Mouse (Mus musculus) cerebellum, adult 11-12 months (tissue): ENCODE measurements around the gene Tiam2.
"Not testable (repeated sequence)": the region's sequence is repeated elsewhere in the genome, so short reads cannot be mapped to it uniquely, and the experiment has no call there.

ENCODE experiments used
- DNase-seq: peaks from one replicate; pipeline ENCODE4 v3.0.0; 2022

The Tiam2 gene

DNA sequence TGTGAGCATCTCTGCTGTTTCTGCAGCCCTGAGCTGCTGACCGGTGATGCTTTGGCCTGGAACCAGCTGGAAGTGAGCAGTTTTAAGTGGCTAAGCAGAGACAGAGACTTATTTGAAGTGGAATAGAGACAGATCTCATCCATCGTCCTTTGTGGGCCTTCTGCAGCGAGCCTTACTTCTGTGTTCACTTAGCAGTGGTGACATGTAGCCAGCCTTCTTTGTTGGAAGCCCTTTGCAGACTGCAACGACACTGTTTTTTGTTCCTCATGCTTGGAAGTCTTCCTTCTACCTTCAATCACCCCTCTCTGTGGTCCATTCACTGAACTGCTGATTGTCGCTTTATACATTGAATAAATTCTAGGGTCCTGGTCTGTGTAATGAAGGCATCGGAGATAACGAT, 18.5 kb downstream of the Tiam2 start:
- DNase-seq = no peak

GRCm38 (mm10) chr17:3345276-3345885, 19.0 kb downstream of the Tiam2 start:
- DNase-seq = no peak

- DNase-seq = no peak
Measured at GRCm38 (mm10) chr17:3347800-3348199, 21.4 kb downstream of the Tiam2 start.

- no peak for DNase-seq
Measured at GRCm38 (mm10) chr17:3349331-3349730, 23.0 kb downstream of the Tiam2 start.

DNA sequence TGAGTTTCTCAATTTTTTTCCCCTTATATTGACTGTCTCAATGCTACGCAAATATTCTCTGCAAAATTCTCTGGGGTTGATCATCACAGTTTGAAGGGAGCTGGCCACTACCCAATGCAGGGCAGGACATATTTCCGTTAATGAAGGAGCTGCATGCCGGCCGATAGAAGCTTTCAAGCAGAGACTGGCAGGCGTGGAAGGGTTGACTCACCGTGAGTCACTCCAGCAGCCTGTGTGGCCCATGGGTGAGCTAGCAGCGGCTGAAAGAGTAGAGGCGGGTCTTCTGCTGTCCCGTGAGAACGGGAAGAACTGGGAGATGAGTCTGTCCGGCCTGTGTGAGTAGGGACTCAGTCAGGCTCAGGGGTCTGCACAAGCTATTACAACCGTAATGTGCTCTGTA, 23.6 kb downstream of the Tiam2 start:
- no peak for DNase-seq

DNA sequence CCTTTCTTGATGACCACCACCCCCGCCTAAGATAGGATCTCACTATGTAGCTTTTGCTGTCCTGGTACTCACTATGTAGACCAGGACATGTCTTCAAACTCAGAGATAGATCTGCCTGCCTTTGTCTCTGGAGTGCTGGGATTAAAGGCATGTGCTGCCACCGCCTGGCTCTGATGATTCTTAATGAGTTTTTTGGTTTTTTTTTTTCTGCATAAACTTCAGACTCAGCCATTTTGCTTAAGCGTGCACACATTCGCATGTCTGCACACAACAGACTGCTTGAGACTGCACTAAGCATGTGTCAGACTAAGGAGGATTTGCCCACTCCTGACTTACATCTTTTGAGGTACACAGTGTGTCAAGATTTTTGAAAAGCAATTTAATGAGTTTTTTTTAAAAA, 24.0 kb downstream of the Tiam2 start:
- no peak for DNase-seq

GRCm38 (mm10) chr17:3351668-3352067, 25.3 kb downstream of the Tiam2 start:
- DNase-seq = no peak

DNA sequence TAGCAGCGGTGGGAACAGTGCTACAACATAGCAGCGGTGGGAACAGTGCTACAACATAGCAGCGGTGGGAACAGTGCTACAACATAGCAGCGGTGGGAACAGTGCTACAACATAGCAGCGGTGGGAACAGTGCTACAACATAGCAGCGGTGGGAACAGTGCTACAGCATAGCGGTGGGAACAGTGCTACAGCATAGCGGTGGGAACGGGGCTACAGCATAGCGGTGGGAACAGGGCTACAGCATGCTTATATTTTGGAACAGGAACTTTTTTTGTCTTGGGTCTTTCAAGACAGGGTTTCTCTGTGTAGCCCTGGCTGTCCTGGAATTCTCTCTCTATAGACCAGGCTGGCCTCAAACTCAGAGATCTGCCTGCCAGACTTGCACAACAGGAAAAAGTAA, 26.8 kb downstream of the Tiam2 start:
- DNase-seq = not testable (repeated sequence)

DNA sequence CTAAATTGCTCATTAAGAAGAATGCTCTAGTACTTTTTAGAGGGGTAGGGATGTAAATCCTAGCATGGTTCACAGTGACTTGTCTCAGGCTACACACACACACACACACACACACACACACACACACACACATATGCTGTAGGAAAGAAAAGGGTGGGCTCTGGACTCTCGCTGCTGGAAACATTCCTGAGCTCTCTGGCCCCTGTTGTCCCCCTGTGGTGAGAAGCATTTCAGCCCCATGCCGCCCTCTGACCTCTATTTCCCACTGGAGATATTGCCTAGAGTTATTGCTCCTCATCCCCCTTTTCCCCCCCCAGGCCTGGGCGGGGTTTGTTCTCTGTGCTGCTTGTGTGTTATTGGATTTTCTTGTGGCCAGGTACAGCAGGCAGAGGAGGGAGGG, 28.5 kb downstream of the Tiam2 start:
- DNase-seq = no peak

GRCm38 (mm10) chr17:3356633-3357365, 30.4 kb downstream of the Tiam2 start:
- no peak for DNase-seq

DNA sequence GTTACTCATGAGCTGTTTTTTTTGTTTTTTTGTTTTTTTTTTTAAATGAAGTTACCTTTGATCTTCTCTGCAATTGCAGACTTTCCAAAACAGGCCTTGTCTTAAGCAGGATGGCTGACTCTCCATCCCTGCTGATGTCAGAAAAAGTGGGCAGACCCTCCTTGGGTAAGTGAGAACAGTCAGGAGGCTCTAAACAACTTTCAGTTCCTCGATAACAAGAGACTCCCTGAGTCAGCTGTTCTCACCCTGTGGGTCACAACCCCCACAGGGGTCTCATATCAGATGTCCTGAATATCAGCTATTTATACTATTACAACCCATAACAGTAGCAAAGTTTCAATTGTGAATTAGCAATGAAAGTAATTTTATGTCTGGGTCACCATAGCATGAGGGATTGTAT, 33.9 kb downstream of the Tiam2 start:
- no peak for DNase-seq

- DNase-seq = no peak
Measured at GRCm38 (mm10) chr17:3361751-3362150, 35.4 kb downstream of the Tiam2 start.

DNA sequence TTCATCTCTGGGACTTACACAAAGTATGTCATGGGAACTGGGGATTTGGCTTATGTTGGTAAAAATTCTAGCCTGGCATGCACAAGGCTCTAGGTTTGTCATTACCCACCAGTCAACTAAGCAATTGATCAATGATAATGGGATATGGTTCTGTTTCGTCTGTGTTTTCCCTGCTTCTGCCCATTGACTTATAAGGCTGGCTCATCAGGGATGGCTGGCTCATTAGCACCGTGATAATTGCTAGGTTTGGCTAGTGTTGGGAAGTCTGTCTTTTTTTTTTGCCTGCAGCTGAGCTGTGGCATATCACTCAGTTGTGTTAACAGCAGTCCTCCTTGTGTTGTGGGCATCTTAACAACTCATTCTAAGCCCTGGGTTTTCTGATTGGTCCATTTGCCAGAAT, 36.8 kb downstream of the Tiam2 start:
- DNase-seq = no peak

GRCm38 (mm10) chr17:3366741-3367140, 40.4 kb downstream of the Tiam2 start:
- no peak for DNase-seq

- no peak for DNase-seq
Measured at GRCm38 (mm10) chr17:3368386-3368785, 42.0 kb downstream of the Tiam2 start.

GRCm38 (mm10) chr17:3369631-3370030, 43.3 kb downstream of the Tiam2 start:
- no peak for DNase-seq

GRCm38 (mm10) chr17:3378606-3379005, 52.2 kb downstream of the Tiam2 start:
- DNase-seq = no peak

DNA sequence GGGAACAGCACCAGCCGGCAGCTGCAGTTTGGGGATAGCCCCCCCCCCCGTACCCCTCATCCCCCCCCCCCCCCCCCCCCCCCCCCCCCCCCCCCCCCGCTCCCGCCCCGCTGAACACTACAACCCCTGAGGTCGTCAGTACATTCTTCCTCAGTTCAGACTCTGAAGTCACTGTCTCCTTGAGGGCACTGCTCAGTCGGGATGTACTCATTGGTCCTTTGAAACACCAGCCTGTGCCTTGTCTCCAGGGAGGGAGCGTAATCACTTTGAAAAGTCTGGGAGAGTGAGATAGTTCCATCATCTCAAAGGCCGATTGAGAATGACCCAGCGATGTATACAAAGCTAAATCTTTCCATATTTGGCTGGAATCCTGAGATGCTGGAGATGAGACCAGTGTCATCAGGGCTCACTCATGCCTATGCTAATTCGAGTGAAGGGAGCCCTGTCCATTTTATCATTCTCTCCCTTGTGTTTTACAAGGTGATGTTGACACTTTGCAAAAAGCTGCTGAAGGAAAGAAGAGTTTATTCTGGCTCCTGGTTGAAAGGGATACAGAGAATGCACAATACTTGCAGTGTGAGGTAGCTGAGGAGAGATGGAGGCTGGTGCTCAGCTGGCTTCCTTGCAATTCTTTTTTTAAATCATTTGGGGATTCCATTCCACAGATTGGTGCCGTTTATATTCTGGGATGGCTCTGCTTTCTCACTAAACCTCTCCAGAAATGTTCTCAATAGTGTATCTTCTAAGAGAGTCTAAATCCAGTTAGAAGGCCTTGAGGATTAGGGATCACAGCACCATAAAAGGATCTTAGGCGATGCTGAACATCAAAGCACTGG, 53.6 kb downstream of the Tiam2 start:
- DNase-seq = no peak

GRCm38 (mm10) chr17:3385391-3385790, 59.0 kb downstream of the Tiam2 start:
- DNase-seq = no peak

DNA sequence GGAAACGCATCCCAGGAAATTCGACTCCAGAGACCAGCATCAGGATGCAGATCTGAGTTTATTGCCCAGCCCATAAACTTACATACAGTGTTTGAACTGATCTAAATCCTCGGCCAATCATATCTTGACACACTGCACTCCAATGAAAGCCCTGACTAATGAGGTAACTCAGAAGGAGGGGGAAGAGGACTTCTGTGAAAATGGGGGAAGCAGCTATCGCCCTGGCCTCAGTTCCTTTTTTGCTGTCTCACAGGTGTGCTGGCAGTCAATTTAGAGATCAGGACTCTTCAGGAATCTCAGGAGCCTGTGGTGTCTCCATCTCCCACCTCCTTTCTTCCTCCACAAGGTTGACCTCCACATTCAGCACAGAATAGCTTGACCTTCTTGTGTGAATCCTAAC, 61.4 kb downstream of the Tiam2 start:
- no peak for DNase-seq

DNA sequence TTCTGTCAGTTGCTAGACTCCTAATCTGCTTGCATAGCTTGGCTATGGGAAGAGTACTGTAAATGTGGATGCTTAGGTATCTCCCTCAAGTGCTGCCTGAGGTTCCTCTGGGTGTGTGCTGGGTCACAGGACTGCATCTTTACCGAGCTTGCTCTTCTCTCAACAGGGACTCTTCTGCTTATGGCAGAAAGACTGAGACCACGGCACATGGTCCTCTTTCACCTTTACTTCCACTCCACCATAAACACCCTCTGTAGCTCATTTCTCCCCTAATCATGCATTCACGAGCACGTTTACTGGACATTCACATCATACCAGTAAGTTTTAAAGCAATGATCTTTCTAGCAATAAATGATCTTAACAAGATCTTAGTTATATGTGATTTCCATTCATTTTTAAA, 63.4 kb downstream of the Tiam2 start:
- no peak for DNase-seq

DNA sequence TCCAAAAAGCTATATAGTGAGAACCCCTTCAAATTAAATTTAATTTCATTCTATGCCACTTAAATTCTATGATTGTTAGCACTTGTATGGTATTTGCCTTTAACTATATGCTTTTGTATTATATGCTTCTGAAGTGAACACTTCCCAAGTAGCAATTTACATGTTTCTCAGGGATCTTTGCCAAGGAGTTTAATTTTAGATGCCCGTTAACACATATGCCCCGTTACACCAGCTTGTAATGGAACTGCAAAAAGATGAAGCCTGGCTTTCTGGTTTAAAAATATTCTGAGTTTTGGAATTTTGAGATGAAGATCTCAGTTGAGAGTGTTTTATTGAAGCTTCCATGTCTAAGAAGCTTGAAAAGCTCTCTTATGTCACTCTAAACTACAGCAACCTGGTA, 67.6 kb downstream of the Tiam2 start:
- no peak for DNase-seq

DNA sequence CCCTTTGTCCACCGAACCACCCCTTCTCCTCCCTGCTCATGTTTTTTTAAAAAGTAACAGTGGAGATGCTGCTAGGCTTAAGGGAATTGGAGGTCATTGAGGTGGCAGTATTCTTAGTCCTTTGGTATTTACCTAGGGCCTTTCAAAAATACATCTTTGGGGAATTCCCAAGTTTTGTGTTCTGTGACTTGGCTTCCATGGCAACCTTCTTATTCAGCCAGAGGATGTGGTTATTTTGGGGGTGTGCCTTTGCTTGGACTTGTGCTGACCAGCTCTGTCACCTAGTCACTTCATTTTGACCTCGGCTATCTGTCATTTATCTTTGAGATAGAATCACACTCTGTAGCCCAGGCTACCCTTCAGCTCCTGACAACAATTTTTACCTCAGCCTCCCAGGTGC, 68.6 kb downstream of the Tiam2 start:
- DNase-seq = no peak

DNA sequence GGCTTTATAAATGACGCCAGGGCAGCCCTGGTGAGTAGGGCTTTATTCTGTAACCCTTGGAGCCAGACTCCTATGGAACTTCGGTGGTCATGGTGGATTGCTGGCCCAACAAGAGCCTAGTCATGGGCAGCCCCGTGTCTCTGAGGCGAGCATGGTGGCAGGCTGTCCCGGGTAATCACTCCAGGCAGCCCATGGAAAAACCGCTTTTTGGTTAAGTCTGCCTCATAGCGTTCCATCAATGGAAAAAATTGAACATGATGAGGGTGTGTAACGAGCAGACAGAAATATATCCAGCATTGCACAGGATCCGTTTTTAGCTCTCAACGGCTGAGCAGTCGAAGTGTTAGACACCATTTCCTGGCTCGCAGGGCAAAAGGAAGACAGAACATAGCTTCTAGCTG, 70.5 kb downstream of the Tiam2 start:
- no peak for DNase-seq
